Mouse (Mus musculus): Measurements from ENCODE around the gene Ten1. TPM values are rescaled to one million over a fixed set of nuclear protein-coding genes. Genes with fewer than 3 reads are reported as not detected.

The Ten1 gene
- polyA plus RNA-seq, 1 experiment = 57.0 TPM

DNA sequence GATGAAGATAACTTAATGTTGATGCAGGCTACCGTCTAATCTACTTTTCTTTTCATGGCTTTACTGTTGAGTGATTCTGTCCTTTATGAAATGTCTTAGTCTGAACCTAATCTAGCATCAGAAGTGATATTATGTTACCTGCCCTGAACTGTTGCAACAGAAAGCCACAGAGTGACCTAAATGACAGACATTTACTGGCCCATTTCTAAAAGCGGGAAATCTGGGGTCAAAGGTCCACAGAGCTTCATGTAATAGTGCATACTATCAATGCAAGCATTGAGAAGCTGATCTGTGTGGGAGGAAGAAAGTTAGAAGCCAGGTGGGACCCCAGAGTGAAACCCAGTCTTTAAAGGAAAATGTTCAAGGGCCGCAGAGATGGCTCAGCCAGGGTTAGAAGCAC lies 4.5 kb downstream of the Ten1 start:
- Histone ChIP-seq H3K4me1 (replicated peaks; ENCODE audit: control insufficient read depth, insufficient read depth, low read length) (peaks cover 5% of the 10 kb centered on the region; the same call in 1 of the 2 replicates), H3K27ac (ENCODE audit: control insufficient read depth, insufficient read depth, low read length) (no peak overlapping the region), H3K4me3 (ENCODE audit: control insufficient read depth, insufficient read depth, low read length) (no peak overlapping the region), H3K36me3 (ENCODE audit: control insufficient read depth, insufficient read depth, low read length) (peaks cover 24% of the 10 kb centered on the region), H3K27me3 (ENCODE audit: control insufficient read depth, insufficient read depth, low read length) (no peaks in the 10 kb centered on the region)
- 98% methylated on average over 3 of the region's 3 CpGs for WGBS
- no peak for DNase-seq
- no peak for TF ChIP-seq POLR2A (IDR thresholded peaks at IDR 0.05; ENCODE audit: control insufficient read depth, extremely low read depth, insufficient read depth, low read length, poor library complexity)
- TF ChIP-seq CTCF (IDR thresholded peaks at IDR 0.05; ENCODE audit: borderline replicate concordance, control insufficient read depth, extremely low read depth, insufficient read depth, low read length, poor library complexity) = no peak

DNA sequence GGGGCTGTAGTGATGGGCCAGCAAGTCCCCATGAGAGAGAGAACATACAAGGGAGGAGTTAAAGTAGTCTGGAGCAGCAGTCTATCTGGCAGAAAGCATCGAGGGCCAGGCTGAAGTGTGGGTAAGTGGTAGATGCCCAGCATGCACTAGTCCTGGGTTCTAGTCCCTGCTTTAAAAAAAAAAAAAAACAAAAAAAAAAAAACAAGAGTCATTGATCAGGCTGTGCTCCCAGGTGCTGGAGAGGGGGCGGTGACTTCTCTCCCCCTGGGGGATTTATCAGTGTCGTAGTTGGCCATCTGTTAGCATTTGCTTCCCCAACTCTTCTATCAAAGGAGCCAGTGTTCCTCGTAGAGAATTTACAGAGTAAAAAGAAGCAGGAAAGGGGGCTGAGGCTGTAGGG lies 8.0 kb downstream of the Ten1 start:
- DNase-seq = no peak
- 99% methylated on average over 4 of the region's 4 CpGs for WGBS
- peaks cover 24% of the 10 kb centered on the region for H3K36me3 ChIP-seq (ENCODE audit: control insufficient read depth, insufficient read depth, low read length)

DNA sequence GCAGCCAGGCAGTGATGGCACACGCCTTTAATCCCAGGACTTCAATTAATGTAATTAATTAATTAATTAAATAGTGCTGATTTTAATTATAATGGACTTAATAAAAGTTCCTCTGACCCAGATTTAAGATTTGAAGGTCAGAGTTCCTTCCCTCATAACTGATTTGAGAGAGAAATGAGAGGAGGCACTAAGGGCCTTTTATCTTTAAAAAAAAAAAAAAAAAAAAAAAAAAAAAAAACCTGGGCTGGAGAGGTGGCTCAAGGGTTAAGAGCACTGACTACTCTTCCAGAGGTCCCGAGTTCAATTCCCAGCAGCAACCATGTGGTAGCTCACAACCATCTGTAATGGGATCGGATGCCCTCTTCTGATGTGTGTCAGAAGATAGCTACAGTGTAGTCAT lies 10.0 kb downstream of the Ten1 start:
- TF ChIP-seq POLR2A (IDR thresholded peaks at IDR 0.05; ENCODE audit: control insufficient read depth, extremely low read depth, insufficient read depth, low read length, poor library complexity) (no peak), CTCF (IDR thresholded peaks at IDR 0.05; ENCODE audit: borderline replicate concordance, control insufficient read depth, extremely low read depth, insufficient read depth, low read length, poor library complexity) (no peak)
- no peaks in the 10 kb centered on the region for H3K27me3 ChIP-seq (ENCODE audit: control insufficient read depth, insufficient read depth, low read length)
- WGBS = 98% methylated on average over 3 of the region's 3 CpGs
- H3K36me3 ChIP-seq (ENCODE audit: control insufficient read depth, insufficient read depth, low read length) = peaks cover 24% of the 10 kb centered on the region
- no peak overlapping the region for H3K4me3 ChIP-seq (ENCODE audit: control insufficient read depth, insufficient read depth, low read length)
- H3K27ac ChIP-seq (ENCODE audit: control insufficient read depth, insufficient read depth, low read length) = no peak overlapping the region
- H3K4me1 ChIP-seq (replicated peaks; ENCODE audit: control insufficient read depth, insufficient read depth, low read length) = no peaks in the 10 kb centered on the region
- DNase-seq = no peak

More for the DNA sequence above, 8.0 kb downstream of the Ten1 start:
- no peak overlapping the region for H3K27ac ChIP-seq (ENCODE audit: control insufficient read depth, insufficient read depth, low read length)
- no peaks in the 10 kb centered on the region for H3K4me1 ChIP-seq (replicated peaks; ENCODE audit: control insufficient read depth, insufficient read depth, low read length)
- TF ChIP-seq POLR2A (IDR thresholded peaks at IDR 0.05; ENCODE audit: control insufficient read depth, extremely low read depth, insufficient read depth, low read length, poor library complexity) (no peak), CTCF (IDR thresholded peaks at IDR 0.05; ENCODE audit: borderline replicate concordance, control insufficient read depth, extremely low read depth, insufficient read depth, low read length, poor library complexity) (no peak)
- H3K4me3 ChIP-seq (ENCODE audit: control insufficient read depth, insufficient read depth, low read length) = no peak overlapping the region
- H3K27me3 ChIP-seq (ENCODE audit: control insufficient read depth, insufficient read depth, low read length) = no peaks in the 10 kb centered on the region

DNA sequence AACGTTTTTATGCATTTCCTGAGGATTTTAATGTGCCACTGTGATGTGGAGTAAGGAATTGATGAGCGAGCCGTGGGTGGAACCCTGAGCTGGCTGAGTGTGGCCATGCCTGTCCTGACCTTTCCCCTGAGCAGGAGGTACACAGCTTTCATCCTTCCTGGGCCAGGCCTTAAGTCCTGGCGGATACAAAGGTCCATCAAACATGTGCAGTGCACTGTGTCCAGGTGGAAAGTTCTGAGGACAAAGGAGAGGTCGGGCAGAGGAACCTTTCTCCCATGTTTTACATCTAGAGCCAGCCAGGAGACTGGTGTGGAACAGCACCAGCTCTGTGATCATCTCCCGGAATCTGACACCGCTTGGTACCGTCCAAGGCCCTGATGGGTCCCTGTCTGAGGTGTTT lies 10.6 kb downstream of the Ten1 start:
- Histone ChIP-seq H3K27me3 (ENCODE audit: control insufficient read depth, insufficient read depth, low read length) (no peaks in the 10 kb centered on the region), H3K4me1 (replicated peaks; ENCODE audit: control insufficient read depth, insufficient read depth, low read length) (no peaks in the 10 kb centered on the region), H3K4me3 (ENCODE audit: control insufficient read depth, insufficient read depth, low read length) (no peak overlapping the region), H3K27ac (ENCODE audit: control insufficient read depth, insufficient read depth, low read length) (no peak overlapping the region), H3K36me3 (ENCODE audit: control insufficient read depth, insufficient read depth, low read length) (peaks cover 24% of the 10 kb centered on the region)
- no peak for DNase-seq
- 94% methylated on average over 8 of the region's 8 CpGs for WGBS
- TF ChIP-seq POLR2A (IDR thresholded peaks at IDR 0.05; ENCODE audit: control insufficient read depth, extremely low read depth, insufficient read depth, low read length, poor library complexity) (no peak), CTCF (IDR thresholded peaks at IDR 0.05; ENCODE audit: borderline replicate concordance, control insufficient read depth, extremely low read depth, insufficient read depth, low read length, poor library complexity) (no peak)

DNA sequence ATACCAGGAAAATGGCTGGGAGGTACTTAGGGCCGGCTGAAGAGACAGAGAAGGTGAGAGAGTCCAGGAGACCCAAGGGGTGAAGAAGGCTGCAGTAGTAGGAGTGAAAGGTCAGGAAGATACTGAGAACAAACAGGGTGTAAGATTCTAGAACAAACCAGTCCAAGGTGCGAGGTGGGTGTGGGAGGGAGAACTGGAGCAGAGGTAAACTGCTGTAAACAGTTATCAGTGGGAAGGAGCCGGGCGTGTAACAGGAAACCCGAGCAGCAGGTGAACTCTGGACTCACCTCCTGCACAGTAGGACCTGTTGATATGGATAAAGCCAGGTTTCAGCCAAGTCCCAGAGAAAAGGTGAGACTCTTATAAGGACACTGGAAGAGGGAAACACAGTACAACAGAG lies 12.0 kb downstream of the Ten1 start:
- no peak overlapping the region for H3K4me3 ChIP-seq (ENCODE audit: control insufficient read depth, insufficient read depth, low read length)
- no peak for TF ChIP-seq CTCF (IDR thresholded peaks at IDR 0.05; ENCODE audit: borderline replicate concordance, control insufficient read depth, extremely low read depth, insufficient read depth, low read length, poor library complexity)
- no peak for TF ChIP-seq POLR2A (IDR thresholded peaks at IDR 0.05; ENCODE audit: control insufficient read depth, extremely low read depth, insufficient read depth, low read length, poor library complexity)
- 92% methylated on average over 5 of the region's 5 CpGs for WGBS
- no peaks in the 10 kb centered on the region for H3K27me3 ChIP-seq (ENCODE audit: control insufficient read depth, insufficient read depth, low read length)
- peaks cover 18% of the 10 kb centered on the region for H3K36me3 ChIP-seq (ENCODE audit: control insufficient read depth, insufficient read depth, low read length)
- H3K27ac ChIP-seq (ENCODE audit: control insufficient read depth, insufficient read depth, low read length) = no peak overlapping the region
- no peaks in the 10 kb centered on the region for H3K4me1 ChIP-seq (replicated peaks; ENCODE audit: control insufficient read depth, insufficient read depth, low read length)
- DNase-seq = no peak

DNA sequence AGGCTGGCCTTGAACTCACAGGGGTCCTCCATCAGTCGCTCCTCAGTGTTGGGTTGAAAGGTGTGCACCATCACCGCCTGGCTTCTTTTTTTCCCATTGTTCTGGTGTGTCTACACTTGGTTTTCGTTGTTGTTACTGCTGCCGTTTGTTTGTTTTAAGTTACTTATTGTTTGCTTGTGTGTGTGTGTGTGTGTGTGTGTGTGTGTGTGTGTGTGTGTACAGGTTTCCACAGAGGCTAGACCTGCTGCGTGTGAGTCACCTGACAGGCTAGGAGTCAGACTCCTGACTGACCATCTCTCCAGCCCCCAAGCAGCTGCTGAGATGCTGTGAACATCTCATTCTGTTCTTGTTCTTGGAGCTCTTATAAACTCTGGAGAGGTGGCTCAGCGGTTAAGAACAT lies 14.2 kb downstream of the Ten1 start:
- TF ChIP-seq POLR2A (IDR thresholded peaks at IDR 0.05; ENCODE audit: control insufficient read depth, extremely low read depth, insufficient read depth, low read length, poor library complexity) (no peak), CTCF (IDR thresholded peaks at IDR 0.05; ENCODE audit: borderline replicate concordance, control insufficient read depth, extremely low read depth, insufficient read depth, low read length, poor library complexity) (no peak)
- Histone ChIP-seq H3K4me1 (replicated peaks; ENCODE audit: control insufficient read depth, insufficient read depth, low read length) (no peaks in the 10 kb centered on the region; the same call in 1 of the 2 replicates), H3K4me3 (ENCODE audit: control insufficient read depth, insufficient read depth, low read length) (no peak overlapping the region), H3K27me3 (ENCODE audit: control insufficient read depth, insufficient read depth, low read length) (no peaks in the 10 kb centered on the region), H3K27ac (ENCODE audit: control insufficient read depth, insufficient read depth, low read length) (no peak overlapping the region), H3K36me3 (ENCODE audit: control insufficient read depth, insufficient read depth, low read length) (no peaks in the 10 kb centered on the region)
- WGBS = 98% methylated on average over 6 of the region's 6 CpGs
- no peak for DNase-seq

DNA sequence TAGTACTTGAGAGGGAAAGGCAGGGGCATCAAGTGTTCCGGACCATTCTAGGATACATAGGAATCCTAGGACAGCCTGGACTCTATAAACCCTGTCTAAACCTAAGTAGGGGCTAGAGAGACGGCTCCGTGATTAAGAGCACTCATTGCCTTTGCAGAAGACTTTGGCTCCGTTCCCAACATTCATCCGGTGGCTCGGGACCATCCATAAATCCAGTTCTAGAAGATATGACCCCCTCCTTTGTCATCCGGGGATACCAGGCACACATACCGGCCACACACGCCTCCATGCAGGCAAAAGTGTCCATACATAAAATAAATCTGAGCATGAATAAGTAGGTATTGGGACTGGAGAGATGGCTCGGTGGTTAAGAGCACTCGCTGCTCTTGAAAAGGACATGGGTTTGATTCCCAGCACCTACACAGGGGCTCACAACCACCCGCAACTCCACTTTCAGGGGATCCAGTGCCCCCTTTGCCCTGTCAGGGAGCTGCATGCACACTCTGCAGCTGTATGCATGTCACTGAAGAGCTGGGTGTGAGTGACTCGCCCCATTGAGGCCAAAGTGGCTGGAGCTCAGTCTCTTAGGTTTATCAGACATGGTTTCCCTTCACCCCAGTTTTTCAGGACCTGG lies 15.3 kb downstream of the Ten1 start:
- TF ChIP-seq CTCF (IDR thresholded peaks at IDR 0.05; ENCODE audit: borderline replicate concordance, control insufficient read depth, extremely low read depth, insufficient read depth, low read length, poor library complexity) = no peak
- TF ChIP-seq POLR2A (IDR thresholded peaks at IDR 0.05; ENCODE audit: control insufficient read depth, extremely low read depth, insufficient read depth, low read length, poor library complexity) = no peak
- H3K4me3 ChIP-seq (ENCODE audit: control insufficient read depth, insufficient read depth, low read length) = no peak overlapping the region
- no peak overlapping the region for H3K27ac ChIP-seq (ENCODE audit: control insufficient read depth, insufficient read depth, low read length)
- H3K27me3 ChIP-seq (ENCODE audit: control insufficient read depth, insufficient read depth, low read length) = no peaks in the 10 kb centered on the region
- DNase-seq = no peak
- H3K4me1 ChIP-seq (replicated peaks; ENCODE audit: control insufficient read depth, insufficient read depth, low read length) = peaks cover 7% of the 10 kb centered on the region
- 97% methylated on average over 13 of the region's 13 CpGs for WGBS
- no peaks in the 10 kb centered on the region for H3K36me3 ChIP-seq (ENCODE audit: control insufficient read depth, insufficient read depth, low read length)
